Mouse (Mus musculus): Measurements from ENCODE around the gene Btbd18.

Btbd18 gene

DNA sequence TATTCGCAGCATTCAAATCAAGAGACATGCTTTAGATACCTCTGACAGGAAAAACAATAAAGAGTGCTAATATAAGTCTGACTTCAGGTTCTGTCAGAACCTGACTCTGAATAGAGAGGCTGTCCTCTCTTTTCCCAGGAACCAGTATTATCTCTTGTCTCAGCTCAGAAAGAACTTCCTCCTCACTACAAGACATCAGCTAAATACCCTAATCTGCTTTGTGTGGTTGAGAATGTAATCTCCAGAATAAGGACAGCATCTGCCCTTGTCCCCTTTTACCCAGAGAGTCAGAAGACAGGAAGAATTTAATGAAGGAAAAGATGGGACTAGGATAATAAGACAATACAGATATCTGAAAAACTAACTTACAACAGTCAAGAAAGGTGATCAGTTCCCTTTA, 44.6 kb downstream of the Btbd18 start:
- in situ Hi-C loops (cut with MboI) = no loop called here

GRCm38 (mm10) chr2:84704329-84704728, 45.5 kb downstream of the Btbd18 start:
- in situ Hi-C loops (cut with MboI) = no loop called here

DNA sequence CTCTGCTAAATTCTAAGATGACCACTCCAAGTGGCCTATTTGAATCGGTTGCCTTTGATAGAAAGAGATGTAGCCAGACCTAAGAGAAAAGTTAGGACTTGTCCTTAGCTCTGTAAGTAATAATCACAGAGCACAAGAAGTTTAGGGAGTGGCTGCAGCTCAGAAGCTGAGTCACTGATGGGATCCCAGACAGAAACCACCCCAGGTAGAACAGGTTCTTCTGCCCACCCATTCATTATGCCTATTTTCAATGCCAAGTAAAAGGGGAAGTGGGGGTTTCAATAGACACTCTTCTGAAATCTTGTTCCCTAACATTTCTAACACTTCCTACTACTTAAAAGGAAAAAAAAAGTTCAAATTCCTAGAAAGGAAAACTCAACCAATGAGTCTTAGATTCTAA, 46.4 kb downstream of the Btbd18 start:
- in situ Hi-C loops (cut with MboI) = no loop called here

GRCm38 (mm10) chr2:84707523-84707922, 48.6 kb downstream of the Btbd18 start:
- in situ Hi-C loops (cut with MboI) = no loop called here

DNA sequence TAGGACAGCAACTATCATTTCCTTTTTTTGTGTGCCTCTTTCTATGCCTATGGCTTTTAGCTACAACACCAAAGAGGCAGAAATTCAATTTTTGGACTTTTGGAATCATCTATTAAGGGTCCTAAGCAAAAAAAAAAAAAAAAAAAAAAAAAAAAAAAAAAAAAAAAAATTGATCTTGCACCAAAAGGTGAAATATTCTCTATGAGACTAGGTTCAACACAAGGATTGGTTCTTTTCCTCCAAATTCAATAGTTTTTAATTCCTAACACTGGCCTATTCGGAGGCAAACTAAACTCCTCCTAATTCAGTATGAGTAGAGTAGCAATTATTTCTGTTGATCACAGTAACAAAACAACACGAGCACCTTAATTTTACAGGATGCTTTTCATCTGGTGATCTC, 53.0 kb downstream of the Btbd18 start:
- in situ Hi-C loops (cut with MboI) = no loop called here

DNA sequence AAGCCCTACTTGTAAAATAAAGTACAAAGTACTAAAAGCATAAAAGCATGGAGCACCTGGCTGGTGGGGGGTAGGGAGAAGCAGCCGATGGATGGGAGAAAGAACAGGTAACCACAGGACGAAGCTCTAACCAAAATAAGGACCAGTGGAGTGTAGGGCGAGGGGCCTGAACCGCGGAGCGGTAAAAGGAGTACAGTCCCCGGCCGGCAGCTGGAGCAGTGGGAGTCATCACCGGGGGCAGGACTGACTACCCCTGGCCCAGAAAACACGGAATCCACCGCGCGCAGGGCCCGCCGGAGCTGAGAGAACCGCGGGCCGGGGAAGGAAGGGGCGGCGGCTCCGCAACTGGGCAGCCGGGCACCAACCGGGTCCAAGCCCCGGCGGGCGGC, 55.5 kb downstream of the Btbd18 start:
- in situ Hi-C loops (cut with MboI) = no loop called here

GRCm38 (mm10) chr2:84714811-84715561, 56.1 kb downstream of the Btbd18 start, which contains the start of gene Zdhhc5:
TSS of gene Zdhhc5 (minus strand) at chr2:84715180.
- in situ Hi-C loops (cut with MboI) = no loop called here

GRCm38 (mm10) chr2:84715562-84716361, 56.9 kb downstream of the Btbd18 start:
- in situ Hi-C loops (cut with MboI) = no loop called here

DNA sequence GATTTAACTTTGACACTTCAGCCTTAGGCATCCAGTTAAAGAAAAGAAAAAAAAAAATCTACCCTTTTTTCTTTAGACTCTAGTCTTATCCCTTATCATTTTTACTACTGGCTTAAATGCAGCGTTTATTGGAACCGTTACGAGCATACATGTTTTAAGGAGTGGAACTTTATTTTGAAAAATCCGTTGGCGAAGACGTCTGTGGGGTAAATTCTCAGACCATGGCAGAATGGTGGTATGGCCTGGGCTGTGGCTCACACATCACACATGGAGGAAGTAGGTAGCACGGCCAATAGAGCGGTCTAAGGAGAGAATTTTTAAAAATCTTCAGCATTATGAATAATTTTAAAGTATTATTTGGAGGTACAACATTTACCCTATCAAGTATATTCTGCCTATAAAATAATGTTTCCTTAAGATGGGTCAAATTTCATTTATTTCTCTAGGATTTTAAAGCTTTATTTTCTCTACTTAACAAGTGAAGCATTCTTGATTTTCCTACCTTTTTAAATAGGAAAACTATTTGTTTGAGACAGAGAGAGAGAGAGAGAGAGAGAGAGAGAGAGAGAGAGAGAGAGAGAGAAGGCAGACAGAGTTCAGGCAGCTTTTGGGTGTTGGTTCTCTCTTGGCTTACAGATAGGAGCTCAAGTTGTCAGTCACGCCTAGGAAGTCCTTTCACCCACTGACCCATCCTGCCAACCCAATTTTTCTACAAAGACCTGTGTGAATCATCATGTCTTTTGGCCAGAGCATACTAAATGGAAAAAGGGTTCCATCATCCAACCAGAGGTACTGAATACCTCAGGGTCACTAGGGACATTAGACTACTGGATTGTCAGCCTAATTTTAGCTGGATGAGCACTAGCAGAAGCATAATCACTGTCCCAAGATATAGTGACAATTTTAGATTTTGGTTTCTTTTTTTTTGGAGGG, 57.8 kb downstream of the Btbd18 start:
- in situ Hi-C loops (cut with MboI) = no loop called here

DNA sequence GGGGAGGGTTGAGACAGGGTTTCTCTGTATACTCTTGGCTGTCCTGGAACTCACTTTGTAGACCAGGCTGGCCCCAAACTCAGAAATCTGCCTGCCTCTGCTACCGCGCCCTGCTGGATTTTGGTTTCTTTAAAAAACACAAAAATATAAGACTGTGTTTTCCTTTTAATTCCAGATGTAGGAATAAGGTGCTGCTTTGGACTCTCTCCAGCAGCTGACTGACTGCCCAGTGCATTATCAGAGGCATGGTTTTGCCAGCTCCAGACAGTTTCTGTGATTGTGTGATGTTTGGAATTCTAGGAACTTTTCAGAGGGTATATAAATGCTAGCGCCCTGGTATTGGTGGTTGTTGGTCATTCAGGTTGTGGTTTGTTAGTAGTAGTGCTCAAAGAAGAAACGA, 58.5 kb downstream of the Btbd18 start:
- in situ Hi-C loops (cut with MboI) = no loop called here
